Mouse (Mus musculus) cerebellum, postnatal 4 days (tissue): ENCODE measurements around the gene Cpt1c.

ENCODE experiments used
- DNase-seq, 2 experiments: peaks; one replicate each; pipeline ENCODE4 v3.0.0; 2022; ENCODE audit warnings: low spot score in 2 of 2, mixed read lengths in 1 of 2

The Cpt1c gene

DNA sequence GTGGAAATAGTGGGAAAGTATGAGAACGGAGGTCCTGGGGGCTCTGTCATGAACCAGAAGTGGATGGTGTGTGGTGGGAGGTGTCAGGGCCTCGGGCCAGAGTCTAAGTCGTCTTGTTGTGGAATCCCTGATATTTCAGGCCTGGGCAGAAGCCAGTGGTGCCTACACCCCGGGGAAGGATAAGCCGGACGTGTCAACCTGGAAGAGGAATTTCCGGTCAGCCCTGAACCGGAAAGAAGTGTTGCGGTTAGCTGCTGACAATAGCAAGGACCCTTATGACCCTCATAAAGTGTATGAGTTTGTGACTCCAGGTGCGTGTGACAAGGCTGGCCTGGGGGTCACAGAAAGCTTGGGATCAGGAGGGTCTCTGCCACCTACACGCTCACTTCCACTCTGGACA is 25.1 kb upstream of the Cpt1c start:
- no peak for DNase-seq

DNA sequence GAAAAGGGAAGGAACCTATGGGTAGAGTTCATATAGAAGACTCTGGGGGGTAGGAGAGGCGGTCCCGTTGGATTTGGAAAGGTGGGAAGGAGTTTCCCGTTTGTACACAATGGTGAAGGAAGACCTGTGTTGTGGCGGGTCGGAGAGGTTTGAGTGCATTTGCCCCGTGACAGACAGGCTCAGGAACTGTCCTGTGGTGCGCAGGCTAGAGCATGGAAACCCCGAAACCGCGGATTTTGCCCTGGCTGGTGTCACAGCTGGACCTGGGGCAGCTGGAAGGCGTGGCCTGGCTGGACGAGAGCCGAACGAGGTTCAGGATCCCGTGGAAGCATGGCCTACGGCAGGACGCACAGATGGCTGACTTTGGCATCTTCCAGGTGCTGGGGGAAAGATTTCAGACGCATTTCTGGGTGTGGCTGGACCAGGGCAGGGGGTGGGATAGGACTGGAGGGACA is 23.9 kb upstream of the Cpt1c start, which contains the start of gene Bcl2l12:
Gene Bcl2l12 (minus strand): TSS at position 212 of the 455 bp plus-strand sequence.
- DNase-seq: peak in 1 of 2 experiments; percentile 52

- DNase-seq: no peak
Observed at GRCm38 (mm10) chr7:44997940-44998428, 23.3 kb upstream of the Cpt1c start.

DNA sequence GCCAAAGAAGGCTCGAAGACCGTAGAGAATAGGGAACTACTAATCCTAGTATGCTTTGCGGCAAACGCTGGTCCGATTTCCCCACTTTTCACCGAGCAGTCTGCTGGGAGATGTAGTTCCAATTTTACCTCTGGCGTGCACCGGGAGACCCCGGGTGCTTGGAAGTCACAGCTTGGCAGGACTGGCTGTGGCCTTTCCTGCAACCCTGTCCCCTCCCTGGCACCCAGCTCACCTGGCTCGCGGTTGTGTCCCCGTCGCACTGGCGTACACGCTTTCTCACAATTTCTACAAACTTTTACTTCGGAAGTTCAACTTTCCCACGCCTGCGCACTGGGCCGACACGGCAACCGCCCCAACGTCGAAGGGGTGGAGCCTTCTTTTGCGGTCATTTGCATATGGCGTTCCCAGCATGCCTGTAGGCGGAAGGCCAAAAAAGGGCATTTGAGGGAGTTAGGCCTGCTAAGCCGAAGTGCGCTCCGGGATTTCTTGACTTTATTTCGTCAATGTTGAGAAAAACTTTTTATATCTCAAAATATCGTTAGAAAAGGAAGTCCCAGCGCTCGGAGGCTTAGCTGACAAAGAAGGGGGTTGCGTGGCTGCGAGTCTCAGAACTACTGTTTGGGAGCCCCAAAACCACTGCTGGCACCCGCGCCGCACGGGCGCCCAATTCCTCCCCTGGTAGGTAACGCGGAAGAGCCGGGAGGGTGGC is 22.7 kb upstream of the Cpt1c start, which contains the start of gene Irf3:
Gene Irf3 (plus strand): TSS at position 418 of the 709 bp plus-strand sequence.
- peak; percentile 85 to 92 for DNase-seq

- DNase-seq: no peak
Observed at GRCm38 (mm10) chr7:44996672-44997071, 22.0 kb upstream of the Cpt1c start.

GRCm38 (mm10) chr7:44986879-44987718 is 12.4 kb upstream of the Cpt1c start:
- no peak for DNase-seq

DNA sequence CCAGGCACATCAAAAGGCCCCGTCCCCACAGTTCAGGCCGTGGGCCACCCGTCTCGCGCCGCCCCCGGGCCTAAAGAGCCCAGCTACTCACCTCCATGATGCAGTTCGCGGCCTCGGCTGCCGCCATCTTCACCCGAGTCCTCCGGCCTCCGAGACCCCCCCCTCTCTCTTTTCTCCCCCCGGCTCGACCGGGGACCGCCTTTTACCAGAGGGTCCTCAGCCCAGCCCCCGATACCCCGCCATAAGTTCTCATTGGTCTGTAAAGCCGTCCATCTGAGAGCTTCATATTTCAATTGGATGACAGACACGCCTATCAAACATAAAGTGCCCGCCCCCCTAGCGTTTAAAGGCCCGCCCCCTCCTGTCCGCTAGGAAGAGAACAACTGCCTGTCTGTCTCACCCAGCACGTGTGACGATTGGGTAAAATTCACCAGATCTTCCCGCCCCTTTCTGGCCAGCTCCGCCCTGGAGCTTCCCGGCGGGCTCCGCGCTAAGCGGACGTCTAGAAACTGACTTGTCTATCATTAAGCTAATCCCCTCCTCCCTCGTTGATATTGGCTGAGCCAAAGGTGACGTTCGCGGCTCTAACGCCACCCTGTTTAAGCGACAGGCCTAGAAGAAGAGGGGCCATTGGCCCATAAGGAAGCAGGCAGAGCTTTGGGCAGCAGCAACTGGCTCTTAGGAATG is 11.7 kb upstream of the Cpt1c start, which contains the start of gene Prmt1:
Gene Prmt1 (minus strand): TSS at position 377 of the 687 bp plus-strand sequence.
- DNase-seq: peak; percentile 88 to 97

DNA sequence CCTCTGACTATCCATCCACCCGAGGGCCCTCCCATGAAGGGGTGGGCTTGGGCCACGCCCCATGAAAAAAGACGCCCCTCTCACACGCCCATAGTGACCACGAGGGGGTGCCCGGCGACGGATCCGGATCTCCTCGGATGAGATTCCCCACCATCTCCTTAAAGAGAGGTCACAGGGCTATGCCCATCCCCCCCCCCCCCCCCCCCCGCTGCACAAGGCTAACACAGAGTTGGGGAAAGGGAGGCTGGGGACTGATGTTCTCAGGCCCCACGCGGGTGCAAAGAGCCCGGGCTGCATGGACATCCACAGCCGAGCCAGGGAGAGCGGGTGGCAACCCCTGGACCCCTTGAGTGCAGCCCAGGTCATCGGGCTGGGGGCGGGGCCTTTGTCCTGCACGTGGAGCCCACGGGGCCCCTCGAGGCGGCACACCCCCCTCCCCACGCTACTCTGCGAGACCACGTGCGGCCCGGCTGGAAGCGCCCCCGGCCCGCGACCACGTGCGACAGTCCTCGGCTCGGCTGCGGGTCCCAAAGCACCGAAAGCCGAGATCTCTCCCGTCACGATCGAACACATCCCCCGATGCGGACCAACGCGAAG is 11.0 kb upstream of the Cpt1c start:
- peak; percentile 55 to 74 for DNase-seq

- DNase-seq: no peak
Observed at GRCm38 (mm10) chr7:44984833-44985164, 10.1 kb upstream of the Cpt1c start.

- DNase-seq: no peak
Observed at GRCm38 (mm10) chr7:44983944-44984832, 9.5 kb upstream of the Cpt1c start.

DNA sequence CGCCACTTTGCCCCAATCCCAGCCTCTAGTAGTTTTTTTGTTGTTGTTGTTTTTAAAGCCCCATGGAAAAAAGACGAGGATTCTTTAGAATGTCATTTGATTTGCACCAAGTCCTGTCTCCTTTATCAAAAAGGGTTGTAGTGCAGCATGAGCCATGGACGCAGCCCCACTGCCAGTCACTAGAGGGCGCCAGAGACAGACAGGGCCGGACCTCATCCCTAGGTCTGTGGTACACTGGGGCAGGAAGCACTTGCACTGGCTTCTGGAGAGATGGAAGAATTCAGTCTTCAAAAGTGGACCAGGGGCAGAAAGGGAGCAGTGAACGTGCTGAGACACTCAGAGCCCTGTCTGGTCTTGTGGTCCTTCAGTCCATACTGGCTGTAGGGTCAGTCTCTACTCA is 8.4 kb upstream of the Cpt1c start:
- DNase-seq: peak; percentile 70 to 87

DNA sequence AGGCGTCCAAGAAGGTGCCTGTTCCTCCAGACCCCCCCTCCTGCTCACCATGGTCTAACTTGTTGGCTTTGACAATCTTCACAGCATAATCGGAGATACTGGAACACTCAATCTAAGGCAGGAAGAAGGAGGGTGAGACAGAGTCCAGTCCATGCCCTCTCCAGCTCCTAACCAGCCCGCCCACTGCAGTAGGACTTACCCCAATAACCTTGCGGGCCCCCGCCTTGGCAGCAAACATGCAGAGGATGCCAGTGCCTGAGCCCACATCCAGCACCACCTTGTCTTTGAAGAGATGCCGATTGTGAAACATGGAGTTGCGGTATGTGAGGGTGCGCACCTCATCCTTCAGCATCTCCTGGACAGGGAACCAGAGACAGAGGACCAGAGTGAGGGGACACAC is 6.9 kb upstream of the Cpt1c start:
- no peak for DNase-seq

DNA sequence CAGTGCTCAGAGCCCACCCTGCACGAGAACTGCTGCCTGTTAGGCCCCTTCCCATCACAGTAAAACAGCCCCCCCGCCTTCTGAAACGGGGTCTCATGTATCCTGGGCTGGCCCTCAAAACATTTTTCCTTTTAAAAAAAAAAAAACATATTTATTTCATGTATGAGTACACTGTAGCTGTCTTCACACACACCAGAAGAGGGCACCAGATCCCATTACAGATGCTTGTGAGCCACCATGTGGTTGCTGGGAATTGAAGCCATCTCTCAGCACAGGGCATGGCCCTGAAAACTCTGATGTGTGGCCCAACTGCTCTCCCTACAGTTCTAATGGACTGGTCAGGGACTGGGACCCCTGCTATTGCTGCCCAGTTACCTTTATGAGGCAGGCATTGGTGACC is 3.6 kb upstream of the Cpt1c start:
- DNase-seq: no peak

DNA sequence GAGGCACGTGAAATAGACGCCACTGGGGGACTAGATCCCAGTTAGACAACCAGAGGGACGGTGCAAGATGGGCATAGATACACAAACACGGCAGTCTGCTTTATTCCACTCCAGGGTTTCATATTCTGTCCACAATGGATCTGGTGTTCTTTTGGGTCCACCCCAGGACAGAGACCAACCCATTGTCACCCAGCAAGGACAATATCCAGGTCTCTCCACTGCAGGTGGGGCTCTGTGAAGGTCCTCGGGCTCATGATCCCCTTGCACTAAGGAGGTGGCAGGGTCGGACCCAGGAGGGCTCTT is 417 bp upstream of the Cpt1c start:
- peak in 1 of 2 experiments; percentile 19 for DNase-seq

- peak in 1 of 2 experiments; percentile 19 for DNase-seq
Observed at GRCm38 (mm10) chr7:44973415-44974130, 1.1 kb downstream of the Cpt1c start.

GRCm38 (mm10) chr7:44971142-44971541 is 3.5 kb downstream of the Cpt1c start:
- no peak for DNase-seq

DNA sequence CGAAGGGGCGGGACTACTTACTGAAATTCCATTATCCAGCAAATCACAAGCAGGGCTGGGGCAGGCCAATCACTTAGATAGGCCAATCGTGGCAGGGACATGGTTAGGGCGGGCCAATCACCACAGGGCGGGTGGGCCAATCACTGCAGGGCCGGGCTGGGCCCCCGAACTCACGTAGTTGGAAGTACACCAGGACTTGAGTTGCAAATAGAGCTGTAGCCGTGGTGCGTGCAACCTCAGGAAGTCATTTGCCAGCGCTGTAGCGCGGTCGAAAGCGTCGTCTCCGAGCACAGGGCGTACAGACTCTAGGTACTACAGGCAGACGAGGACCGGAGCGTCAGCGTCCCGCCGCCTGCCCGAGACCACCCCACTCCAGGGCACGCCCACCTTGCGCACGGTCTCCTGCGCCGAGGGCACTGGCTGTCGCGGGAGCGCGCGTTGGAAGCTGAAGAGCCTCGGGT is 4.4 kb downstream of the Cpt1c start:
- peak; percentile 76 to 87 for DNase-seq

DNA sequence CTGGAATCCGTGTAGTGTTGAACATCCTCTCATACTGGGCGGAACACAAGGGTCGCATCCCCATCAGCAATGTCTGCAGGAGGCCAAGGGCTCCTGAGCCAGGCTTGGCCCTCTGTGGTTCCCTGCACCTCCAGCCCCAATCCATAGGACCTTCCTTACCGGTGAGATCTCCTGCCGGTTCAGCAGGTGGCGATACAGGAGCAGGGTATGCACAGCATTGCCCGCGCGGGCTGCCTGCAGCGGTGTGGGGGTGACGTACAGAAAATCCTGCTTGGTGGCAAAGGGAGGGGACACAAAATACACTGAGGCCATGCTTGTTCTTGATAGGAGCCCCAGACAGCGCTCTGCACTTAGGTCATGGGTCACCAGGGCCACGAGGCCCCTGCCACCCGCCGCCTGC is 8.0 kb downstream of the Cpt1c start:
- DNase-seq: no peak

GRCm38 (mm10) chr7:44965975-44966374 is 8.7 kb downstream of the Cpt1c start:
- DNase-seq: no peak

- DNase-seq: peak in 1 of 2 experiments; percentile 20
Observed at GRCm38 (mm10) chr7:44964990-44965389, 9.7 kb downstream of the Cpt1c start.
